Mouse (Mus musculus) megakaryocyte, embryonic 14.5 days (primary cell): ENCODE data around the gene Ryk.

Experiments used
- FLI1 ChIP-seq: IDR thresholded peaks from 2 replicates; pipeline ENCODE4 v1.6.1; 2012; ENCODE audit warnings: low read length, inconsistent platforms, mixed read lengths
- GATA1 ChIP-seq: IDR thresholded peaks from 3 replicates; pipeline ENCODE4 v1.6.1; 2012; ENCODE audit warnings: mixed read lengths, low read length, inconsistent platforms, borderline replicate concordance

GRCm38 (mm10) chr9:102866893-102867292, 32.2 kb downstream of the Ryk start:
- TF ChIP-seq FLI1: no peak
- TF ChIP-seq GATA1: no peak
